Mouse (Mus musculus): Measurements from ENCODE around the gene Dtx2. TPM values are rescaled to one million over a fixed set of nuclear protein-coding genes. Genes with fewer than 3 reads are reported as not detected.

The Dtx2 gene
- total and polyA plus RNA-seq, 3 experiments = 11.9 to 17.2 TPM; not detected in 1

- TF ChIP-seq BHLHE40 (IDR thresholded peaks at IDR 0.05; ENCODE audit: borderline replicate concordance, low read depth, low read length) = no peak
- 0 out of 2 replicates have a peak, but pooled peaks have one; percentile 2 for TF ChIP-seq RCOR1 (IDR thresholded peaks at IDR 0.05; ENCODE audit: low read depth, low read length)
- TF ChIP-seq GATA1 (IDR thresholded peaks at IDR 0.05; ENCODE audit: low read depth, low read length) = no peak
- TF ChIP-seq POLR2AphosphoS5 (IDR thresholded peaks at IDR 0.05; ENCODE audit: borderline replicate concordance, low read depth, low read length) = no peak
- no peak for TF ChIP-seq MYC (IDR thresholded peaks at IDR 0.05; ENCODE audit: low read depth, low read length)
- no peak for TF ChIP-seq MYB (IDR thresholded peaks at IDR 0.05; ENCODE audit: low read depth, low read length)
- 0 out of 2 replicates have a peak, but pooled peaks have one; percentile 20 for TF ChIP-seq UBTF (IDR thresholded peaks at IDR 0.05; ENCODE audit: borderline replicate concordance, insufficient read depth, low read depth, low read length)
- TF ChIP-seq ZNF384 (IDR thresholded peaks at IDR 0.05; ENCODE audit: low read depth, low read length) = no peak; the same call in 1 of the 2 replicates
These were observed 31.9 kb upstream of the Dtx2 start (continued) for GRCm38 (mm10) chr5:135962492-135963279.

GRCm38 (mm10) chr5:135963280-135963627 is 31.3 kb upstream of the Dtx2 start:
- Histone ChIP-seq H3K4me3 (ENCODE audit: control insufficient read depth in 1 of 2, insufficient read depth in 1 of 2, low read depth in 2 of 2, low read length in 2 of 2) (peak overlapping the region; percentile 81 to 95), H3K36me3 (ENCODE audit: control insufficient read depth in 1 of 2, insufficient read depth in 2 of 2, low read length in 2 of 2) (peaks cover 0 to 12% of the 10 kb centered on the region in 2 experiments; a peak in 2 of 4 replicates), H3K9ac (ENCODE audit: control insufficient read depth, low read depth, low read length, poor library complexity, severe bottlenecking) (peak overlapping the region; percentile 93), H3K27ac (ENCODE audit: control insufficient read depth, low read depth, low read length) (no peak overlapping the region), H3K9me3 (replicated peaks; ENCODE audit: insufficient read depth, low read length) (no peaks in the 10 kb centered on the region), H3K79me2 (ENCODE audit: control insufficient read depth, insufficient read depth, low read length, poor library complexity) (peaks cover 4% of the 10 kb centered on the region; the same call in 1 of the 2 replicates), H3K27me3 (ENCODE audit: control insufficient read depth in 1 of 2, insufficient read depth in 2 of 2, low read length in 2 of 2) (no peaks in the 10 kb centered on the region), H3K4me1 (ENCODE audit: control insufficient read depth in 1 of 2, insufficient read depth in 2 of 2, low read length in 2 of 2) (peaks cover 4 to 14% of the 10 kb centered on the region in 2 experiments; a peak in 3 of 4 replicates)
- TF ChIP-seq CHD1 (IDR thresholded peaks at IDR 0.05; ENCODE audit: low read depth, low read length) (no peak), GATA1 (IDR thresholded peaks at IDR 0.05; ENCODE audit: low read depth, low read length) (0 out of 2 replicates have a peak, but pooled peaks have one; percentile 6), ZNF384 (IDR thresholded peaks at IDR 0.05; ENCODE audit: low read depth, low read length) (no peak), TBP (IDR thresholded peaks at IDR 0.05; ENCODE audit: low read depth, low read length) (0 out of 2 replicates have a peak, but pooled peaks have one; percentile 37), MAZ (IDR thresholded peaks at IDR 0.05; ENCODE audit: low read depth, low read length) (0 out of 2 replicates have a peak, but pooled peaks have one; percentile 6), POLR2AphosphoS2 (IDR thresholded peaks at IDR 0.05; ENCODE audit: low read length) (no peak)
- peak; percentile 60 for DNase-seq (ENCODE audit: low read depth, low spot score)

- Histone ChIP-seq H3K9me3 (replicated peaks; ENCODE audit: insufficient read depth, low read length) (no peaks in the 10 kb centered on the region), H3K27ac (ENCODE audit: control insufficient read depth, low read depth, low read length) (no peak overlapping the region), H3K4me3 (ENCODE audit: control insufficient read depth in 1 of 2, insufficient read depth in 1 of 2, low read depth in 2 of 2, low read length in 2 of 2) (no peak overlapping the region), H3K79me2 (ENCODE audit: control insufficient read depth, insufficient read depth, low read length, poor library complexity) (peaks cover 4% of the 10 kb centered on the region; the same call in 1 of the 2 replicates), H3K4me1 (ENCODE audit: control insufficient read depth in 1 of 2, insufficient read depth in 2 of 2, low read length in 2 of 2) (peaks cover 4 to 14% of the 10 kb centered on the region in 2 experiments; a peak in 3 of 4 replicates), H3K27me3 (ENCODE audit: control insufficient read depth in 1 of 2, insufficient read depth in 2 of 2, low read length in 2 of 2) (no peaks in the 10 kb centered on the region), H3K36me3 (ENCODE audit: control insufficient read depth in 1 of 2, insufficient read depth in 2 of 2, low read length in 2 of 2) (peaks cover 0 to 11% of the 10 kb centered on the region in 2 experiments; a peak in 2 of 4 replicates), H3K9ac (ENCODE audit: control insufficient read depth, low read depth, low read length, poor library complexity, severe bottlenecking) (no peak overlapping the region)
- no peak for DNase-seq (ENCODE audit: low read depth, low spot score)
- no peak for TF ChIP-seq RAD21 (IDR thresholded peaks at IDR 0.05; ENCODE audit: low read depth, low read length)
These were observed 29.1 kb upstream of the Dtx2 start for GRCm38 (mm10) chr5:135965501-135965930.

All from MEL (cell line).